Mouse (Mus musculus): ENCODE results near the gene Olfr1046.
"Not testable (repeated sequence)": the region's sequence is repeated elsewhere in the genome, so short reads cannot be mapped to it uniquely, and the experiment has no call there.

The Olfr1046 gene

GRCm38 (mm10) chr2:86219214-86219613, at the start of gene Olfr1046:
Gene Olfr1046 (minus strand): TSS chr2:86219314.
- in situ Hi-C loops (cut with MboI; ENCODE audit: unreplicated experiment in 2 of 2), result no loop called here

GRCm38 (mm10) chr2:86258228-86258627, 39.1 kb upstream of the Olfr1046 start, which contains the start of gene Olfr1049:
Gene Olfr1049 (minus strand): TSS chr2:86258328.
- in situ Hi-C loops (cut with MboI; ENCODE audit: unreplicated experiment in 2 of 2), result not testable (repeated sequence)

- in situ Hi-C loops (cut with MboI; ENCODE audit: unreplicated experiment in 2 of 2), result no loop called here
Measured at GRCm38 (mm10) chr2:86240189-86240588, 21.1 kb upstream of the Olfr1046 start, which contains the start of gene Olfr1048. Gene Olfr1048 (minus strand): TSS chr2:86240289.

- in situ Hi-C loops (cut with MboI; ENCODE audit: unreplicated experiment in 2 of 2), result no loop called here
Measured at GRCm38 (mm10) chr2:86231301-86231700, 12.2 kb upstream of the Olfr1046 start, which contains the start of gene Olfr1047. Gene Olfr1047 (minus strand): TSS chr2:86231401.

- in situ Hi-C loops (cut with MboI; ENCODE audit: unreplicated experiment in 2 of 2), result no loop called here
Measured at GRCm38 (mm10) chr2:86202909-86203308, 16.2 kb downstream of the Olfr1046 start, which contains the start of gene Olfr1045. Gene Olfr1045 (minus strand): TSS chr2:86203009.

- in situ Hi-C loops (cut with MboI; ENCODE audit: unreplicated experiment in 2 of 2), result no loop called here
Measured at GRCm38 (mm10) chr2:86195863-86196262, 23.3 kb downstream of the Olfr1046 start.

- in situ Hi-C loops (cut with MboI; ENCODE audit: unreplicated experiment in 2 of 2), result no loop called here
Measured at GRCm38 (mm10) chr2:86185583-86185982, 33.5 kb downstream of the Olfr1046 start, which contains the start of gene Olfr52. Gene Olfr52 (minus strand): TSS chr2:86185683.

- in situ Hi-C loops (cut with MboI; ENCODE audit: unreplicated experiment in 2 of 2), result no loop called here
Measured at GRCm38 (mm10) chr2:86179950-86180349, 39.2 kb downstream of the Olfr1046 start.

GRCm38 (mm10) chr2:86177720-86178119, 41.4 kb downstream of the Olfr1046 start, which contains the start of gene Olfr1044:
Gene Olfr1044 (minus strand): TSS chr2:86177820.
- in situ Hi-C loops (cut with MboI; ENCODE audit: unreplicated experiment in 2 of 2), result no loop called here

- in situ Hi-C loops (cut with MboI; ENCODE audit: unreplicated experiment in 2 of 2), result not testable (repeated sequence)
Measured at GRCm38 (mm10) chr2:86175422-86175821, 43.7 kb downstream of the Olfr1046 start.

GRCm38 (mm10) chr2:86167422-86167821, 51.7 kb downstream of the Olfr1046 start, which contains the start of gene Olfr1043:
Gene Olfr1043 (minus strand): TSS chr2:86167522.
- in situ Hi-C loops (cut with MboI; ENCODE audit: unreplicated experiment in 2 of 2), result no loop called here

All from v-Abl transformed pro-B cells (cell line).